Mouse (Mus musculus) lung, postnatal 10 days (tissue): Measurements from ENCODE around the gene Otogl.

Experiments
- DNase-seq: peaks from one replicate; pipeline ENCODE4 v3.0.0; 2021

Otogl gene

GRCm38 (mm10) chr10:107912084-107912573 is at the start of gene Otogl:
Otogl (minus strand) TSS chr10:107912134.
- no peak for DNase-seq

- no peak for DNase-seq
Observed at GRCm38 (mm10) chr10:107956588-107956987, 44.7 kb upstream of the Otogl start.

DNA sequence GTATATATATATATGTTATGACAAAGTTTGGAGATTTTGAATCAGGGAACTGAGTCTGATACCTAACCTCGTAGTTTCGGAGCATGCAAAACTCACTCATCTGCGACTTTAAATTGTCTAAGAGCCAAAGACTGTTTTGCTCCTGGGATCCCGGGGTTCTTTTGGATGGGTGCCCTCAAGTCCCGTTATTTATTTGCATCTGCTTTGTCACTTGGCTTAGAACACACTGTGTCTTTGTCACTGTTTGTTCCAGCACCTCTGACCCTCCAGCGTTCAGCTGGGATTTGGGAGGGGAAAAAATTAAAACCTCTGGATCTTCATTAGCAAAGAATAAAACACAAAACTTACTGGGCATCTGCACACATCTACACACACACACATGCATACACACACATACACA is 42.5 kb upstream of the Otogl start:
- peak; percentile 12 for DNase-seq

GRCm38 (mm10) chr10:107951596-107951995 is 39.7 kb upstream of the Otogl start:
- DNase-seq: no peak

DNA sequence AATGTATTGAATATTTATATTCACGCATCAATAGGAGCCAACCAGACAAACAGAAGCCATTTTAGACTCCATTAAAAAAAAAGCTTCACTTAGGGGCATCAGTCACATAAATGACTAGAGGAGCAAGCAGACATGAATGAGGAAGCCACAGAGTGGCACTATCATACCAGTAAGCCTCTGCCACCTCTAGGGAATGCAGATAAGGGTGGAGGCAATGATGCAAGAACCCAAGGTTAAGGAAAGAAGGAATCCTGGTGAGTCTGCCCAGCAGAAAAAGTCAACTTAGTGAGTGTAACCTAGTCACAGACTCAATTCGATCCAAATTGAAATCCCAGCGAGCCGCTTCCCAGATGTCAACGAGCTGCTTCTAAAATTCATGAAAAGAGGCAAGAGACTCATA is 38.0 kb upstream of the Otogl start:
- DNase-seq: no peak

GRCm38 (mm10) chr10:107948647-107949046 is 36.7 kb upstream of the Otogl start:
- no peak for DNase-seq

DNA sequence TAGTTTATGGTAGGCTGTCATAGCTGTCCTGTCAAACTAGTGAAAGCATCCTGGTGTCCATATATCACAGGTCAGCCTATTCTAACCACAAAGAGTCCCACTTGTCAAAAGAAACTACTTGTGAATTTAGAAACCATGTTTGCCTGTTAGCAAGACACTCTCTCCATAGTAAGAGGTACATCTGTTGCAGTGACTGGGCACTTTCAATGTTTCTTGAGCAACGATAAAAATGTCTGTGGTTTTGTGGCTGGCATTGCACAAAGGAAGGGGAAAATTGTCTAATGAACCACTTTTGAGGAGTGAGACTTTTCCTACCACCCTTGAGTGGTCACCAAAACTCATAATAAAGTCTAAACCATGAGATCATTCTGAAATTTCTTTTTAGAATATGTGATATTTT is 36.1 kb upstream of the Otogl start:
- DNase-seq: no peak

DNA sequence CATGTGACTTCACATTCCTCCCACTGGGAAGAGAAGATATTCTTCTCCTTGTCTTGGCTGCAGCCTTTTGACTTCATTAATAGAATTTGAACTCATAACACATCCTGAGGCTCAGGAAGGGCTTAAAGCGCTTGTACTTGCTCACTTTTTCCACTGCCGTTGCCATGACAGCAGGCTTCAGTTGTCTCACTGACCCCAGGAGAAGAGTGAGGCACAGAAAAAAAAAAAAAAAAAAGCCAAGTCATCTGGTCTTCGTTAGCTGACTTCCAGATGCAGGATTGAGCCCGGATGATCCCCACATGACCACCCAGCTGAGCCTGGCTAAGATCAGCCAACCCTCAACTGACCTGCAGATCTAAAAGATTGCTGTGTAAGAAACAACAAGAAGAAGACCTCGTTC is 34.4 kb upstream of the Otogl start:
- DNase-seq: no peak

DNA sequence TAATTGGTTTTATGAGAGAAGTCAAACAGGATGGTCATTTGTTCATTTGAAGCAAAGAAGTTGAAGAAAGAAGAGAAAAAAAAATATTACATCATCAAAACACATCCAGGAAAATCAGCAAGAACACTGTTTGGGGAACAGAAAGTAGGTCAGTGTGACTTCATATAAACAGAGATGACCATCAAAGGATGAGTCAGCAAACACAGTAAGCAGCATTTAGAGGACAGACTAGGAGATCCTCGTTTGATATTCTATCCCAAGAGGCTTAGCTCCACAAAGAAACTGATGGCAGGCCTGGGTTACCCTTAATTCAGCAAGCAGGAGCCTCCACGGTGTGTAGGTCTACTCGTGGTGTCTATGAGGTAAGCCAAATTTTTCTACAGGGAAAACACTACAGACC is 31.9 kb upstream of the Otogl start:
- DNase-seq: no peak

DNA sequence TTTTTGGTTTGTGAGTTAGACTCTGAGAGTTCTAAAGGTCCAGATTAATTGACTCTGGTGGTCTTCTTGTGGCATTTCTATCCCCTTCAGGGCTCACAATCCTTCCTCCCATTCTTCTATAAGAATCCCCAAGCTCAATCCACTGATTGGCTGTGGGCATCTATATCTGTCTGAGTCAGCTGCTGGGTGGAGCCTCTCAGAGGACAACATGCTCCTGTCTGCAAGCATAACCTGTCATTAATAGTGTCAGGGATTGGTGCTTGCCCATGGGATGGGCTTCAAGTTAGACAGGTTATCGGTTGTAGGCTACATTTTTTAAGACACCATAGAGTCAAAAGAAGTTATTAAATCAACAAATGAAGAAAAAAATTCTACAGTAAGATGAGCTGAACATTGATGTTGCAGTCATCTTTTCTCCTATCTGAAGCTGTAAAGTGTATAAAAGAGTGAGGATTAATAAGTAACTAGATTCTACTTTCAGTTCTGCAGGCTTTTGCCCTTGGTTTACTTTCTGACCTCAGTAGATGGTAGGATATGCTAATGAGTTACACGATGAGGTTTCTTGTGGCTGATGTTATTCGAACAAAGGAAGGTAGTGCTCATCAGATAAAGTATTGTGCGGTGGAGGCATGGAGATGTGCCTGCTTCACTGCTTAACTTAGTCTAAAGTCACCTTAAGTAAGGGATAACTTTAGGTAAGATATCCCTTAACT is 29.4 kb upstream of the Otogl start:
- no peak for DNase-seq

- no peak for DNase-seq
Observed at GRCm38 (mm10) chr10:107940302-107940701, 28.4 kb upstream of the Otogl start.

- no peak for DNase-seq
Observed at GRCm38 (mm10) chr10:107939821-107940220, 27.9 kb upstream of the Otogl start.

DNA sequence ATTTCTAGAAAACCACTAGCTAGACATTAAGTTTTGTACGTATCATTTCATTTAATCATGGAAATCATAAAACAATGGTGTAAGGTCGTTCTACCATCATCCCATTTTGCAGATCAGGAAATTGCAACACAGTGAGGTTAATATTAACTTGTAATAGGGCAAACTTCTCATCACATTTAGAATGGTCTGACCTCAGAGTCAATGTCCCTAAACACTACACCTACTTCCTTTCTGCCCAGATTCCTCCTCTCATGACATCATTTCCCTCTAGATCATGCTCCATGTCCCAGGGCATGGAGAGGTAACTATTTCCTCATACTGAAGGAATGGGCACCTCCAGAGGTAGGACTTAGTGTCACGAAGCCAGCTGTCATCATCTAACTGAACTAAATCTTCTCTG is 22.1 kb upstream of the Otogl start:
- no peak for DNase-seq

GRCm38 (mm10) chr10:107933527-107933926 is 21.6 kb upstream of the Otogl start:
- no peak for DNase-seq

DNA sequence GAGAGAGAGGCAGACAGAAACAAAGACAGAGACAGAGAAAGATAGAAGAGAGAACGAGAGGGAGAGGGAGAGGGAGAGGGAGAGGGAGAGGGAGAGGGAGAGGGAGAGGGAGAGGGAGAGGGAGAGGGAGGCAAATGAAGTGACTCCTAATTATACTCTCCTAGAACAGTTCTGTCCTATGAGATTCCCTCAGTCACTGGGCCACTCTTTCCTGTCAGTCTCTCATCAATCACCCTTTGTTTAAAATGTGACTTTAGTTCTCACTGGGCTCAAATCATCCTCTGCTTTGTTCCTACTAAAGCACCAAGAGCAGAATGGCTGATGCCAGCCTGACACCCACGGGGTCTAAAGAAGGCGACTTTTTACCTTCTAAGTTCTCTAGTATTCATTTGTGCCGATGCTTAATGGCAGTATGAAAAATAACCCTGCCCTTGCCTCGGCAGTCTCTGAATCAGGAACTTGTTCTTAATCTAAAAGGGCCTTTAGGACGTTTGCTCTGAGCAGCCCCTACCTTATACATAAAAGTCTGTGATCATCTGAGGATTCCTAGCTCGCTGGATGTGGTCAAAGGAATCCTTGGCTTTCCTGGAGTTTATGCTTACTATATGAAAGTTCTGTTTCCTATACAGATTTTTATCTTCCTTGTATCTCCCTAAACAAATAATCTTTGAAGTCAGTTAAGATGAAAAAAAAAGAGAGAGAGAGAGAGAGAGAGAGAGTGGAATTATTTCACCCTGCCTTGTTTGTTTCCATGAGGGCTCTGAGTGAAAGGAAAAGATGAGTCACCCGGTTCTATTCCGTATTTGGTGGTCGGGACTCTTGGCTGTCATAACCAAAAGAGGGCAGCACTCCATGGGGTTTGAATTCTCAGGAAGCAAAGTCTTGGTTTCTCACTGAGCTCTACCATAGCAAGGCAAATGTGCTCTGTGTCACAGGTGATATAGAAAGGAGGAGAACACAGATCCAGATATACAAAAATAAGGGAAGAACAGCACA is 20.2 kb upstream of the Otogl start:
- DNase-seq: peak; percentile 88

GRCm38 (mm10) chr10:107930471-107931021 is 18.6 kb upstream of the Otogl start:
- DNase-seq: peak; percentile 81

- no peak for DNase-seq
Observed at GRCm38 (mm10) chr10:107925306-107925705, 13.4 kb upstream of the Otogl start.

DNA sequence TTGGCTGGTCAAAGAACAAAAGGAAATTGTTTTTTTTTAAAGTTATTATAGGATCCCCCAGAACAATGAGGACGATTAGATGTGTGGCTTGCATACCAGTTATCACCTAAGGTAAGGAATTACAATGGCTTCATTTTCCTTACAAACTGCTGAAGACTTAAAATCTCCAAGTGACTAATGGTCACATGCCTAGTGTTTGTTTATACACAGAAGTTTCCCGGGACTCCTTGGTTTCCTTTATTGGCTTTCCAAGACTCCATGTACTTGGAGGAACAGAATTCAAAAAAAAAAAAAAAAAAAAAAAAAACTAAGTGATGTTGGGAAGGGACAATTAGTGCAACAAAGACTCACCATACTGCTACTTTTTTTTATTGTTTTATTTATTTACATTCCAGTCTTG is 11.9 kb upstream of the Otogl start:
- no peak for DNase-seq

DNA sequence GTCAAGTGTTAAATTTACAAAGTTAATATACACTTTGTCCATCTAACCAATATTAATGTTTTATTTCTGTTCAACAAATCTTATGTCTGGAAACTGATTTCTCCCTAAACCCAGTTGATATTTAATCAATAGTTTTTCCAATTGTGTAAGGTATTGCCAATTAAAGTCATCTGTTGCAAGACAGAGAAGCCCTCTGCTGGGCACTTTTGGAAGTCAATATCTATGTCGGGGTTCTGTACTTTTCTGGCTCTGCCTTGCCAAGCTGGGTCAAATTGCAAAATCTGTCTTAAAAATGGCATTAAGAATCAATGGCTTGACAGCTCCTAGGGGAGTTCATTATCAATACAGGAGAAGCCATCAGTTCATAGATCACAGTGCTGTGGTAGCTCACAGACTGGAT is 10.8 kb upstream of the Otogl start:
- peak; percentile 24 for DNase-seq

GRCm38 (mm10) chr10:107921549-107921948 is 9.6 kb upstream of the Otogl start:
- DNase-seq: peak; percentile 44

- DNase-seq: no peak
Observed at GRCm38 (mm10) chr10:107921134-107921533, 9.2 kb upstream of the Otogl start.

- DNase-seq: no peak
Observed at GRCm38 (mm10) chr10:107913013-107913412, 1.1 kb upstream of the Otogl start.

- DNase-seq: no peak
Observed at GRCm38 (mm10) chr10:107906453-107906852, 5.5 kb downstream of the Otogl start.
